Mouse (Mus musculus): ENCODE data around the gene Anp32e.

DNA sequence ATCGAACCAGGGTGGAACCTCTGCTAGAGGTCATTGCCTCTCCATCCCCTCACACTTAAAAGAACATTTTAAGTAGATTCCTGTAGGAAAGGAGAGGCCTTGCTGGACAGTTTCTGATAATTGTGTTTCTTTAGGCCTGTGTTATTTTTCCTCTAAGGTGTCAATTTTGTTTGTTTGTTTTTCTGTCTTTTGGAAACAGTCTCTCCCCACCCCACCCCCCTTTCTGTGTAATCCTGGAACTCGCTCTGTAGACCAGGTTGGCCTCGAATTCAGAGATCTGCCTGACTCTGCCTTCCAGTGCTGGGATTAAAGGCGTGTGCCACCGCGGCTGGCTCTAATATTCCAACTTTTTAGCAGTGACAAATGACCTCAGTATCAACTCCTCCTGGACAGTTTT lies 787 bp upstream of the Anp32e start:
- no peak for TF ChIP-seq CTCF (IDR thresholded peaks at IDR 0.05)
- TF ChIP-seq EP300 (IDR thresholded peaks at IDR 0.05): no peak

Measured in lung, postnatal 0 days (tissue).